ENCODE assay signal across 7 mouse cellular contexts in the genomic region with DNA sequence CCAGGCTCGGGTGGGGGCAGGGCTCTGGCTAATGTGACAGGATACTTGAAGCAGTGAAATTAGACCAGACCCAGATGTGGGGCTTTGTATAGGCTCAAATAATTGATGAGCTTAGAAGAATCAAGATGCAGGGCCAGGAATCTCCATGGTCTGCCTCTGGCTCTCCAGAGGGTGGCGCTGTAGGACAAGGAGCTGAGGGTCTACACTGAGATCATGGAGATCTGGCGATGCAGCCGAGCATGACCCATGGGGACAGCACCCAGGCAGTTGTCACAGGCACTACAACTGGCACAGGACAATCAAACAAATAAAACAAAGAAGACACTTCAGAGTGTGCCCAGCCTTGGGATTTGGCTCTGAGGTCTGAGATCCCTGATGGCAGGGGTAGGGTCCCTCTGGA. TPM values are rescaled to one million over a fixed set of nuclear protein-coding genes. Genes with fewer than 3 reads are reported as not detected.
DNase-seq lines count a peak whose midpoint lies in the region; ATAC-seq and TF ChIP-seq lines count a peak whose summit lies in the region.

No protein-coding gene starts in this region.

- no peak overlapping the region for H3K4me2 ChIP-seq in hindbrain, embryonic 12.5 days (replicated peaks)
- no peak overlapping the region for H3K4me2 ChIP-seq in midbrain, embryonic 11.5 days

- H3K79me2 ChIP-seq in MEL (ENCODE audit: control insufficient read depth, insufficient read depth, low read length, poor library complexity) = no peaks in the 10 kb centered on the region

- 4% methylated on average over 4 of the region's 4 CpGs for WGBS in embryonic facial prominence, embryonic 10.5 days
- 1% methylated on average over 4 of the region's 4 CpGs for WGBS in hindbrain, embryonic 12.5 days
- WGBS in midbrain, embryonic 11.5 days = 0% methylated on average over 4 of the region's 4 CpGs

- no peaks in the 10 kb centered on the region for H3K4me1 ChIP-seq in MEL (ENCODE audit: control insufficient read depth in 1 of 2, insufficient read depth in 2 of 2, low read length in 2 of 2)
- no peaks in the 10 kb centered on the region for H3K4me1 ChIP-seq in embryonic facial prominence, embryonic 10.5 days
- H3K4me1 ChIP-seq in hindbrain, embryonic 12.5 days = no peaks in the 10 kb centered on the region
- H3K4me1 ChIP-seq in midbrain, embryonic 11.5 days (ENCODE audit: control insufficient read depth, insufficient read depth, low read length) = no peaks in the 10 kb centered on the region

- TF ChIP-seq POLR2A in MEL (IDR thresholded peaks at IDR 0.05; ENCODE audit: control insufficient read depth in 1 of 2, insufficient read depth in 1 of 2, low read depth in 1 of 2, low read length in 2 of 2, poor library complexity in 1 of 2) = no peak

- no peak overlapping the region for H3K27ac ChIP-seq in MEL (ENCODE audit: control insufficient read depth, low read depth, low read length)
- H3K27ac ChIP-seq in embryonic facial prominence, embryonic 10.5 days (replicated peaks) = no peak overlapping the region
- no peak overlapping the region for H3K27ac ChIP-seq in hindbrain, embryonic 12.5 days
- H3K27ac ChIP-seq in midbrain, embryonic 11.5 days (ENCODE audit: low read depth, low read length) = no peak overlapping the region

- H3K36me3 ChIP-seq in MEL (ENCODE audit: control insufficient read depth in 1 of 2, insufficient read depth in 2 of 2, low read length in 2 of 2) = no peaks in the 10 kb centered on the region
- no peaks in the 10 kb centered on the region for H3K36me3 ChIP-seq in embryonic facial prominence, embryonic 10.5 days (replicated peaks)
- no peaks in the 10 kb centered on the region for H3K36me3 ChIP-seq in hindbrain, embryonic 12.5 days
- no peaks in the 10 kb centered on the region for H3K36me3 ChIP-seq in midbrain, embryonic 11.5 days (ENCODE audit: control insufficient read depth, insufficient read depth, low read length)

- peak; percentile 66 for ATAC-seq in hindbrain, embryonic 12.5 days (ENCODE audit: low FRiP score)
- peak; percentile 77 for ATAC-seq in midbrain, embryonic 11.5 days (ENCODE audit: low FRiP score)

- peak; percentile 60 for DNase-seq in MEL (ENCODE audit: low read depth, low spot score)
- DNase-seq in adrenal gland, postnatal 14 days = peak; percentile 91
- DNase-seq in embryonic facial prominence, embryonic 10.5 days (ENCODE audit: low spot score) = peak; percentile 84
- peak; percentile 45 for DNase-seq in left cerebral cortex, adult 11 months (ENCODE audit: low spot score)
- DNase-seq in midbrain, embryonic 11.5 days (ENCODE audit: low spot score, missing footprints) = peak; percentile 95
- DNase-seq in spleen, adult 12 weeks (ENCODE audit: low spot score) = peak; percentile 16

- TF ChIP-seq CTCF in MEL (IDR thresholded peaks at IDR 0.05 in 2 of 3, conservative IDR thresholded peaks at IDR 0.05 in 1 of 3; ENCODE audit: control insufficient read depth in 1 of 3, insufficient read depth in 1 of 3, low read depth in 2 of 3, low read length in 3 of 3, poor library complexity in 1 of 3, severe bottlenecking in 1 of 3) = peak; percentile 84 to 86 (median 84)

- no peak for TF ChIP-seq EP300 in MEL (IDR thresholded peaks at IDR 0.05; ENCODE audit: low read depth in 1 of 2, low read length in 2 of 2)

- H3K27me3 ChIP-seq in MEL (ENCODE audit: control insufficient read depth in 1 of 2, insufficient read depth in 2 of 2, low read length in 2 of 2) = no peaks in the 10 kb centered on the region
- H3K27me3 ChIP-seq in embryonic facial prominence, embryonic 10.5 days (replicated peaks; ENCODE audit: low read depth, poor library complexity, severe bottlenecking) = peaks cover 97% of the 10 kb centered on the region
- H3K27me3 ChIP-seq in hindbrain, embryonic 12.5 days = peaks cover 92% of the 10 kb centered on the region
- H3K27me3 ChIP-seq in midbrain, embryonic 11.5 days (ENCODE audit: control insufficient read depth, insufficient read depth, low read length) = peaks cover 40% of the 10 kb centered on the region

- H3K4me3 ChIP-seq in MEL (ENCODE audit: control insufficient read depth in 1 of 2, insufficient read depth in 1 of 2, low read depth in 2 of 2, low read length in 2 of 2) = no peak overlapping the region
- no peak overlapping the region for H3K4me3 ChIP-seq in embryonic facial prominence, embryonic 10.5 days
- no peak overlapping the region for H3K4me3 ChIP-seq in hindbrain, embryonic 12.5 days
- no peak overlapping the region for H3K4me3 ChIP-seq in midbrain, embryonic 11.5 days (ENCODE audit: low read depth, low read length)

- H3K9me3 ChIP-seq in MEL (replicated peaks; ENCODE audit: insufficient read depth, low read length) = no peaks in the 10 kb centered on the region
- H3K9me3 ChIP-seq in embryonic facial prominence, embryonic 10.5 days = no peaks in the 10 kb centered on the region
- no peaks in the 10 kb centered on the region for H3K9me3 ChIP-seq in hindbrain, embryonic 12.5 days (replicated peaks)
- H3K9me3 ChIP-seq in midbrain, embryonic 11.5 days (ENCODE audit: control insufficient read depth, low read length) = no peaks in the 10 kb centered on the region

- no peak overlapping the region for H3K9ac ChIP-seq in MEL (ENCODE audit: control insufficient read depth, low read depth, low read length, poor library complexity, severe bottlenecking)
- H3K9ac ChIP-seq in hindbrain, embryonic 12.5 days = no peak overlapping the region
- no peak overlapping the region for H3K9ac ChIP-seq in midbrain, embryonic 11.5 days (ENCODE audit: low read length)

- peak; percentile 80 for TF ChIP-seq RAD21 in MEL (IDR thresholded peaks at IDR 0.05; ENCODE audit: low read depth, low read length)

TF ChIP-seq in MEL, 35 proteins besides CTCF, POLR2A, EP300 and RAD21:
- TF ChIP-seq MYB (IDR thresholded peaks at IDR 0.05; ENCODE audit: low read depth, low read length) (no peak), ZC3H11A (IDR thresholded peaks at IDR 0.05; ENCODE audit: low read depth, low read length) (peak; percentile 58; the same call in 1 of the 2 replicates), GATA1 (IDR thresholded peaks at IDR 0.05; ENCODE audit: low read depth, low read length) (no peak), USF2 (IDR thresholded peaks at IDR 0.05; ENCODE audit: borderline replicate concordance in 1 of 2, insufficient read depth in 1 of 2, low read depth in 1 of 2, low read length in 2 of 2) (no peak), SMC3 (IDR thresholded peaks at IDR 0.05; ENCODE audit: low read depth, low read length) (peak; percentile 81), MXI1 (IDR thresholded peaks at IDR 0.05; ENCODE audit: low read depth, low read length) (no peak), POLR2AphosphoS5 (IDR thresholded peaks at IDR 0.05; ENCODE audit: borderline replicate concordance, low read depth, low read length) (no peak), BHLHE40 (IDR thresholded peaks at IDR 0.05; ENCODE audit: borderline replicate concordance, low read depth, low read length) (peak; percentile 26; the same call in 1 of the 2 replicates), POLR2AphosphoS2 (IDR thresholded peaks at IDR 0.05; ENCODE audit: low read length) (no peak), ZNF384 (IDR thresholded peaks at IDR 0.05; ENCODE audit: low read depth, low read length) (no peak), MEF2A (IDR thresholded peaks at IDR 0.05; ENCODE audit: extremely low read depth, insufficient replicate concordance, low read depth, low read length, poor library complexity, severe bottlenecking) (no peak), MAZ (IDR thresholded peaks at IDR 0.05; ENCODE audit: low read depth, low read length) (0 out of 2 replicates have a peak, but pooled peaks have one; percentile 30), TAL1 (IDR thresholded peaks at IDR 0.05; ENCODE audit: low read length) (no peak)

RNA-seq across cellular contexts. Expression of a gene that starts 7.4 kb away (rescaled TPM):
- total RNA-seq in MEL (2012; rRNA removed) = 0.10 and 0.15 TPM in 2 replicates
- polyA plus RNA-seq in MEL (2012; ENCODE audit: insufficient read depth in 1 of 2, insufficient read length in 2 of 2, low read depth in 1 of 2, low replicate concordance in 2 of 2, missing spikeins in 1 of 2) = under 1 TPM in 1 of 2 experiments, not detected in 1; 0.47 TPM
- 0.26 TPM in 1 of 2 replicates, not detected in the other for total RNA-seq in adrenal gland, postnatal 14 days (2021)
- polyA plus RNA-seq in embryonic facial prominence, embryonic 10.5 days (2016; fragmentation: Nextera tagmentation; extraction: Ambion mirVana) = 1.2 and 1.4 TPM in 2 replicates
- polyA plus RNA-seq in hindbrain, embryonic 12.5 days (2016; fragmentation: Nextera tagmentation; extraction: Ambion mirVana) = 9.0 and 9.9 TPM in 2 replicates
- polyA plus RNA-seq in midbrain, embryonic 11.5 days (2014; fragmentation: Nextera tagmentation; extraction: Ambion mirVana) = 12.2 and 12.7 TPM in 2 replicates

Comparison
In these comparisons a context has a peak if more than half of its experiments do, and no peak if none do; other contexts are left out.
1. DNase-seq: peak in every context shown above with its lines; median percentile 95 in midbrain, embryonic 11.5 days; 91 in adrenal gland, postnatal 14 days; 84 in embryonic facial prominence, embryonic 10.5 days; 60 in MEL; 45 in left cerebral cortex, adult 11 months; 16 in spleen, adult 12 weeks.